ENCODE assay signal across 17 mouse cellular contexts in the genomic region with DNA sequence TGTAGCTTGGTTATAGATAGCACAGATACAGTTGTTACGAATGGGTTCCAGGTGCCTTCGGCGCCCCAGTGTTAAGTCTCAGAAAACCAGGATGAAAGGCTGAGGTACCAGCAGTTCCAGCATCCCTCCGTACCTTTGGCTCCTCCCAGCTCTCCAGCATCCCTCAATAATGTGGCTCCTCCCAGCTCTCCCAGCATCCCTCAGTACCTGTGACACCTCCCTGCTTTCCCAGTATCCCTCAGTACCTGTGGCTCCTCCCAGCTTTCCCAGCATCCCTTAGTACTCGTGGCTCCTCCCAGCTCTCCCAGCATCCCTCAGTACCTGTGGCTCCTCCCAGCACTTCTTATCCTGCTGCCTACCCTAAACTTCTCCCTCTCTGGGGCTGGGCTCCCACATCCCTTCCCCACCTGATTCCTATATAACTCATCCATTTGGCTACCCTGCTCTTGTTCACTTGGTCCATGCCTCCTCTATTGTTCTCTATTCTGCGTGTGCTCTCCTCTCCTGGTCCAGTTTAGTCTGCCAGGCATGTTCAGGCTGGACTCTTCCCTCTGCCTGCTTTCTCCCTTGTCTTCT. TPM values are rescaled to one million over a fixed set of nuclear protein-coding genes. Genes with fewer than 3 reads are reported as not detected.
A peak's percentile ranks its signal among the peaks of the same experiment; 100 is the strongest.
DNase-seq lines count a peak whose midpoint lies in the region; ATAC-seq lines count a peak whose summit lies in the region.
"Had no signal": no experiment of that assay in that cellular context is flagged by ENCODE, and none has a peak within 500 bp of the region (broad histone marks: within the 10 kb centered on the region; RNA-seq: fewer than 3 reads in every experiment).

No protein-coding gene starts in this region.

- 89% methylated on average over 6 of the region's 6 CpGs for WGBS in embryonic facial prominence, embryonic 14.5 days
- 89% methylated on average over 6 of the region's 6 CpGs for WGBS in embryonic facial prominence, embryonic 10.5 days
- WGBS in intestine, embryonic 16.5 days, result 83% methylated on average over 6 of the region's 6 CpGs

- no peak overlapping the region for H3K9ac ChIP-seq in embryonic facial prominence, embryonic 14.5 days (ENCODE audit: low read depth, low read length)
- H3K9ac ChIP-seq in intestine, embryonic 16.5 days (ENCODE audit: low read depth, low read length), result no peak overlapping the region
- H3K9ac ChIP-seq: heart, embryonic 12.5 days; hindbrain, embryonic 15.5 days had no signal

- H3K27me3 ChIP-seq in embryonic facial prominence, embryonic 14.5 days (replicated peaks; ENCODE audit: control insufficient read depth, insufficient read depth, low read length), result no peaks in the 10 kb centered on the region
- 0 out of 2 replicates have a peak, but pooled peaks cover 5% of the 10 kb centered on the region for H3K27me3 ChIP-seq in embryonic facial prominence, embryonic 10.5 days (replicated peaks; ENCODE audit: low read depth, poor library complexity, severe bottlenecking)
- no peaks in the 10 kb centered on the region for H3K27me3 ChIP-seq in intestine, embryonic 16.5 days (replicated peaks; ENCODE audit: control insufficient read depth, insufficient read depth, low read length)
- H3K27me3 ChIP-seq: heart, embryonic 12.5 days; hindbrain, embryonic 15.5 days had no signal

- no peak for DNase-seq in embryonic facial prominence, embryonic 14.5 days (ENCODE audit: low spot score)
- DNase-seq in embryonic facial prominence, embryonic 10.5 days (ENCODE audit: low spot score), result no peak
- peak; percentile 91 for DNase-seq in A20 (ENCODE audit: low read depth, low spot score)
- DNase-seq in ES-CJ7 (ENCODE audit: low read depth, low spot score), result peak; percentile 75
- peak; percentile 87 for DNase-seq in ZHBTc4 (ENCODE audit: low read depth, low spot score)
- DNase-seq in embryo, embryonic 10.5 days (ENCODE audit: low spot score), result no peak
- DNase-seq: adrenal gland, postnatal 10 days; cerebellum, adult 11 months; cerebellum, adult 9-10 months; cerebellum, postnatal 36 days; gastrocnemius, postnatal 14 days; kidney, adult 11 months had no signal

- no peaks in the 10 kb centered on the region for H3K9me3 ChIP-seq in embryonic facial prominence, embryonic 14.5 days (ENCODE audit: control insufficient read depth, low read length)
- H3K9me3 ChIP-seq in embryonic facial prominence, embryonic 10.5 days, result no peaks in the 10 kb centered on the region
- no peaks in the 10 kb centered on the region for H3K9me3 ChIP-seq in intestine, embryonic 16.5 days (ENCODE audit: control insufficient read depth, low read length)
- H3K9me3 ChIP-seq: heart, embryonic 12.5 days; hindbrain, embryonic 15.5 days had no signal

- no peak overlapping the region for H3K4me2 ChIP-seq in embryonic facial prominence, embryonic 14.5 days (ENCODE audit: low read depth, low read length)
- H3K4me2 ChIP-seq in intestine, embryonic 16.5 days (ENCODE audit: low read depth, low read length), result no peak overlapping the region
- H3K4me2 ChIP-seq: heart, embryonic 12.5 days; hindbrain, embryonic 15.5 days had no signal

- no peak overlapping the region for H3K27ac ChIP-seq in embryonic facial prominence, embryonic 14.5 days (replicated peaks; ENCODE audit: low read depth, low read length)
- H3K27ac ChIP-seq in embryonic facial prominence, embryonic 10.5 days (replicated peaks), result no peak overlapping the region
- no peak overlapping the region for H3K27ac ChIP-seq in intestine, embryonic 16.5 days (ENCODE audit: low read length)
- H3K27ac ChIP-seq: hindbrain, embryonic 15.5 days had no signal

- 0 out of 2 replicates have a peak, but pooled peaks have one; percentile 14 for ATAC-seq in embryonic facial prominence, embryonic 14.5 days (ENCODE audit: low read depth)
- ATAC-seq in intestine, embryonic 16.5 days, result no peak
- ATAC-seq: forebrain, embryonic 14.5 days; Patski had no signal

- no peaks in the 10 kb centered on the region for H3K36me3 ChIP-seq in embryonic facial prominence, embryonic 14.5 days (ENCODE audit: control insufficient read depth, insufficient read depth, low read length)
- no peaks in the 10 kb centered on the region for H3K36me3 ChIP-seq in embryonic facial prominence, embryonic 10.5 days (replicated peaks)
- H3K36me3 ChIP-seq in intestine, embryonic 16.5 days (ENCODE audit: control insufficient read depth, insufficient read depth, low read length), result no peaks in the 10 kb centered on the region
- H3K36me3 ChIP-seq: hindbrain, embryonic 15.5 days had no signal

- no peaks in the 10 kb centered on the region; the same call in 1 of the 2 replicates for H3K4me1 ChIP-seq in embryonic facial prominence, embryonic 14.5 days (ENCODE audit: control insufficient read depth, insufficient read depth, low read length)
- H3K4me1 ChIP-seq in embryonic facial prominence, embryonic 10.5 days, result peaks cover 30% of the 10 kb centered on the region
- H3K4me1 ChIP-seq in intestine, embryonic 16.5 days (ENCODE audit: control insufficient read depth, insufficient read depth, low read length), result no peaks in the 10 kb centered on the region

- H3K4me3 ChIP-seq in embryonic facial prominence, embryonic 14.5 days (ENCODE audit: low read depth, low read length), result no peak overlapping the region
- H3K4me3 ChIP-seq in embryonic facial prominence, embryonic 10.5 days, result no peak overlapping the region
- no peak overlapping the region for H3K4me3 ChIP-seq in intestine, embryonic 16.5 days (ENCODE audit: low read length)
- H3K4me3 ChIP-seq: heart, embryonic 12.5 days; hindbrain, embryonic 15.5 days had no signal

RNA-seq across cellular contexts. Expression of a gene that starts 55.9 kb away (rescaled TPM):
- 3.3 and 3.7 TPM in 2 replicates for polyA plus RNA-seq in embryonic facial prominence, embryonic 14.5 days (2014; fragmentation: Nextera tagmentation; extraction: Ambion mirVana)
- polyA plus RNA-seq in embryonic facial prominence, embryonic 10.5 days (2016; fragmentation: Nextera tagmentation; extraction: Ambion mirVana), result 0.75 and 1.3 TPM in 2 replicates
- polyA plus RNA-seq in intestine, embryonic 16.5 days (2015; fragmentation: Nextera tagmentation; extraction: Ambion mirVana), result not detected in 2 replicates
- polyA plus RNA-seq: Patski had no signal

Comparison
In these comparisons a context has a peak if more than half of its experiments do, and no peak if none do; other contexts are left out.
1. DNase-seq: peak in A20 (single experiment), ES-CJ7 (single experiment) and ZHBTc4 (single experiment); none in embryonic facial prominence, embryonic 14.5 days (single experiment), embryonic facial prominence, embryonic 10.5 days (single experiment) and embryo, embryonic 10.5 days (single experiment).